Comparison of ENCODE assay signal across 21 mouse cellular contexts in the genomic region with DNA sequence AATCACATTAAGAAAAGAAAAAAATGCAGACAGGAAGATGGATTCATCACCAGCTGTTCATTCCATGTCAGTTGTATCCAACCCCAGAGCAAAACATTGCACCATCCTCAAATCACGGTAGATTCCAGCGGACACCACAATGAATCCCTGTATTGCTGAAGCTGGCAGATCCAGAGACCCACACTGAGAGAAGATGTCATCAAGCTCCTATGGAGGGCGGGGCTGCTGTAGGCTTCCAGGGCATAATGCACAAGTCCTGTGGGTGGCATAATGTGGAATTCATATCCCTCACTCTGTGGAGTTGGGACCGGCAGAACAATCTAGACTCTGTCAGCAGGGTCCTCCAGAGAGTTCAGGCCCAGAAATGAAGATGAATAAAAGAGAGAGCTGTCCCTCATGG.
DNase-seq lines count a peak whose midpoint lies in the region; ATAC-seq lines count a peak whose summit lies in the region.
"Had no signal": no experiment of that assay in that cellular context is flagged by ENCODE, and none has a peak within 500 bp of the region (broad histone marks: within the 10 kb centered on the region; RNA-seq: fewer than 3 reads in every experiment).

No protein-coding gene starts in this region.

- no peak overlapping the region for H3K4me2 ChIP-seq in hindbrain, embryonic 16.5 days (ENCODE audit: low read length)
- no peak overlapping the region for H3K4me2 ChIP-seq in hindbrain, embryonic 12.5 days (replicated peaks)
- H3K4me2 ChIP-seq: embryonic facial prominence, embryonic 12.5 days; forebrain, embryonic 13.5 days; forebrain, embryonic 15.5 days had no signal

- no peak overlapping the region for H3K9ac ChIP-seq in hindbrain, embryonic 16.5 days (ENCODE audit: low read depth, low read length)
- H3K9ac ChIP-seq in hindbrain, embryonic 12.5 days, result no peak overlapping the region
- H3K9ac ChIP-seq: embryonic facial prominence, embryonic 12.5 days; forebrain, embryonic 13.5 days; forebrain, embryonic 15.5 days; forebrain, postnatal 0 days had no signal

- H3K4me3 ChIP-seq in hindbrain, embryonic 16.5 days (ENCODE audit: low read length), result no peak overlapping the region
- no peak overlapping the region for H3K4me3 ChIP-seq in hindbrain, embryonic 12.5 days
- H3K4me3 ChIP-seq: embryonic facial prominence, embryonic 10.5 days; embryonic facial prominence, embryonic 12.5 days; forebrain, embryonic 13.5 days; forebrain, embryonic 15.5 days had no signal

- no peaks in the 10 kb centered on the region for H3K9me3 ChIP-seq in hindbrain, embryonic 16.5 days (ENCODE audit: control insufficient read depth, low read length)
- no peaks in the 10 kb centered on the region for H3K9me3 ChIP-seq in hindbrain, embryonic 12.5 days (replicated peaks)
- H3K9me3 ChIP-seq: embryonic facial prominence, embryonic 10.5 days; embryonic facial prominence, embryonic 12.5 days; forebrain, embryonic 13.5 days; forebrain, embryonic 15.5 days; G1E had no signal

- H3K27me3 ChIP-seq in hindbrain, embryonic 16.5 days (replicated peaks; ENCODE audit: control insufficient read depth, insufficient read depth, low read length), result no peaks in the 10 kb centered on the region
- H3K27me3 ChIP-seq in hindbrain, embryonic 12.5 days, result no peaks in the 10 kb centered on the region
- H3K27me3 ChIP-seq: embryonic facial prominence, embryonic 12.5 days; forebrain, embryonic 13.5 days; forebrain, embryonic 15.5 days had no signal

- H3K4me1 ChIP-seq in hindbrain, embryonic 16.5 days (ENCODE audit: control insufficient read depth, insufficient read depth, low read depth, low read length), result no peaks in the 10 kb centered on the region
- H3K4me1 ChIP-seq in hindbrain, embryonic 12.5 days, result no peaks in the 10 kb centered on the region
- H3K4me1 ChIP-seq: embryonic facial prominence, embryonic 10.5 days; embryonic facial prominence, embryonic 12.5 days; forebrain, embryonic 13.5 days had no signal

- H3K36me3 ChIP-seq in hindbrain, embryonic 16.5 days (ENCODE audit: control insufficient read depth, insufficient read depth, low read length), result no peaks in the 10 kb centered on the region
- H3K36me3 ChIP-seq in hindbrain, embryonic 12.5 days, result no peaks in the 10 kb centered on the region
- H3K36me3 ChIP-seq: embryonic facial prominence, embryonic 10.5 days; embryonic facial prominence, embryonic 12.5 days; forebrain, embryonic 15.5 days; G1E had no signal

- no peak overlapping the region for H3K27ac ChIP-seq in hindbrain, embryonic 16.5 days (ENCODE audit: low read depth, low read length)
- no peak overlapping the region for H3K27ac ChIP-seq in hindbrain, embryonic 12.5 days
- H3K27ac ChIP-seq: embryonic facial prominence, embryonic 10.5 days; embryonic facial prominence, embryonic 12.5 days; forebrain, embryonic 13.5 days; forebrain, embryonic 15.5 days had no signal

- WGBS in hindbrain, embryonic 16.5 days, result 65% methylated on average over 4 of the region's 4 CpGs
- WGBS in hindbrain, embryonic 12.5 days, result 86% methylated on average over 4 of the region's 4 CpGs

- peak; percentile 75 for ATAC-seq in frontal cortex, adult (ENCODE audit: low TSS enrichment)
- 0 out of 2 replicates have a peak, but pooled peaks have one; percentile 24 for ATAC-seq in hindbrain, embryonic 16.5 days
- no peak for ATAC-seq in hindbrain, embryonic 12.5 days (ENCODE audit: low FRiP score)
- ATAC-seq: CD4-positive, CD25-positive, alpha-beta regulatory T cell, adult 4 months; forebrain, embryonic 13.5 days; forebrain, embryonic 15.5 days; forebrain, postnatal 0 days had no signal

- DNase-seq in frontal cortex, postnatal 36 days (ENCODE audit: low spot score in 2 of 2), result no peak
- no peak for DNase-seq in thymus, postnatal 4 days
- DNase-seq: adrenal gland, adult 2 months; adrenal gland, postnatal 10 days; adrenal gland, postnatal 25 days; B cell, adult 2 months; cerebellum, adult 11-12 months; cerebellum, adult 2 months; cerebellum, adult 9-10 months; cerebellum, postnatal 10 days; cerebellum, postnatal 25 days; forebrain, postnatal 0 days had no signal
